Mouse (Mus musculus) large intestine, adult 2 months (tissue): ENCODE measurements around the gene Mafg. TPM values are rescaled to one million over a fixed set of nuclear protein-coding genes. Genes with fewer than 3 reads are reported as not detected.

ENCODE experiments used
- DNase-seq: peaks from one replicate; pipeline ENCODE4 v3.0.0-alpha.2; 2012; ENCODE audit warnings: low read depth, low spot score
- WGBS: fragments of 180-500 bp; shearing (Covaris S2); methylation state at CpG from one replicate; pipeline ENCODE4 v1.1.7; 2018; 5-methylcytosine and 5-hydroxymethylcytosine counted together
- polyA plus RNA-seq: library from polyadenylated mRNA; depleted of rRNA; stranded (reverse); fragments of >200 nt; gene quantifications from 2 replicates; pipeline ENCODE4 v1.2.3, GENCODE M21; 2012

Gene Mafg
- polyA plus RNA-seq, 1 experiment = 28.4 TPM

DNA sequence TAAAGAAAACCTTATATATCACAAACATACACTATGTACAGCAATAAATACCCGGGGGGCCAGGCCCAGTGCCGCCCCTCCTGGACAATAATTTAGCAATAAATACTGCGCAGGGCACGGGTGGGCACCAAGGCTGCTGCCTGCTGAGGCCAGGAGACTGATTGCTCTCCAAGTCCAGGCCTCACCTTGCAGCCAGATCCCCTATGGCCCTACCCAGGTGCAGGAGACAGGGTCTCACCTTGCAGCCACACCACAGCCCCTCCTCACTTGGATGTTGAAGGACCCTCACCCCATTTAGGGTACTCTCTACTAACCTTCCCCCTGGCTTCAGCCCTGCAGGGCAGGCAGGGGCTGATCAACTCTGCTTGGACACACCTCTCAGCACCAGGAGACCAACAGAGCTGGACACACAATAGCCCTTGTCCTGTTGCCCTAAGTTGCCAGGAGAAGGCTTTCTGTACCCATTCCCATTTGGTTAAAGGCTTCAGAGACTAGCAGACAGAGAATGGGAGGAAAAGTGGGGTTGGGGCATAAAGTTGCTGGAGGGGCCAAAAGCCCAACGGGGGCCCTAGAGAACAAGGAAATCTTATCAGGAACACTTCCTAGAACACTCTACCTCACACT, 8.1 kb downstream of the Mafg start, which contains the start of gene Sirt7:
Gene Sirt7 (minus strand): TSS at position 89 of the 624 bp plus-strand sequence.
- 8% methylated on average over 5 of the region's 5 CpGs for WGBS
- no peak for DNase-seq

DNA sequence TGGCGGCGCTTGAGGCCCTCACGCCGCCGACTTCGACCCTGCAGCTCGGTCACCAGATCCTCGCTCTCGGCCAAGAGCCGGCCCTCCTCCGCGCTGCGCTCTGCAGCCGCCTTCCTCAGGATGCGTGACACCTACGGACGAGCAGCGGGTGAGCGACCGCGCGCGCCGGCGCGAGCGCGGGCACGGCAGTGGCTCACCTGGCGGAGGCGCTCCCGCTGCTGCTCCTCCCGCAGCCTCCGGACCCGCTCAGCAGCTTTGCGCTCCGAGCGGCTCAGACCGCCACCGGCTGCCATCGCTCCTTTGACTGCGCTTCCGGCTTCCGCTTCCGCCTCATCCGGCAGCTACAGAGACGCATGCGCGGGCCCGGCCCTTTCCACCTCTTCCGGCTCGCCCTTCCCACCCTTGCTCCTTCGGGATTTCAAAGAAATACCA, 8.7 kb downstream of the Mafg start:
- WGBS = under 1% methylated on average over 53 of the region's 53 CpGs
- DNase-seq = no peak

DNA sequence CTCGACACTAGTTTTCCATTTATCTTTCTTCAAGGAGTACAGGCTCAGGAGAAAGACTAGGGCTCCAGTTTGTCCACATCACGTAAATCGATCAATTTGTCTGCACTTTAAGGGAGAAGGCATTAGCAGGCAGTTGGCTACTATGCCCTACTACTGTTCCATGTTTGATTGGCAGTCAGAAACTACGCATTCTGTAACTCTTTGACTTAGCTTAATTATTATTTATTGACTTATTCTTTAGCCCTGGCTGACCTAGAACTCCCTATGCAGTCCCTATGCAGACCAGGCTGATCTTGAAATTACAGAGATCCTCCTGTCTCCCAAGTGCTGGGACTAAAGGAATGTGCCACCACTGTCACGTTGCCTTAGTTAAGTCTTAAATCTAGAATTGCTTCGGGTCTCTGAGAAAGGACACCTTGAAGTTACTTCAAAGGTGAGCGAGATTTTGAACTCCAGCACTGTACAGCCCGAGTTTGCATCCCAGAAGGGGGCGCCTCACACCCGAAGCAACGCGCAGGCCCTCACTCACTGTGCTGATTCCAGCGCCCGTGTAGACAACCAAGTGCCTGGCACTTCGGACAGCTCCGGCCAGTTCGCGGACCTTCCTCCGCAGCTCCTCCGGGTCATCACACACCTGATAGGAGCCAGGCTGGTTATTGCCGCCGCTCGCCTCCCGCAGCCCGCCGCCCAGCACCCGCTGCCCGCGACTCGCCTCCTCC, 9.3 kb downstream of the Mafg start:
- 10% methylated on average over 30 of the region's 30 CpGs for WGBS
- DNase-seq = no peak

DNA sequence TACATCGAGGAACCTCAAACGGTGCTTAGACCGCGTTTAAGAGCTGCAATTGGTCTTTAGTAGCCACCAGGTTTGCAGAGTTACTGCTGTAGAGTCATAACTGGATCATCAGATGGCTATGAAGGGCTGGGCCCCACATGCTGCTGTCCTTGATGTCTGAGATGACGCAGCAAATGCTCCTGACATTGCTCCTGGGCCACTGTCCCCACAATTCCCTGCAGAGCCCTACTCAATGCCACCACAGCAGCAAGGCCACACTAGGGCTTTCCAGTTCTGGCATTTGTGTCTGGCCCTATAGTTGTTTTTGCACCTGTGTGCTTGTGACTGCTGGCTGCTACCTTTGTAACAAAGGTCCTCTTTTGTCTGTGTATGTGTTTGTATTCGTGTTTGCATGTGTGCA, 10.6 kb downstream of the Mafg start:
- DNase-seq = no peak
- whole genome bisulfite sequencing = 86% methylated on average over 6 of the region's 6 CpGs

DNA sequence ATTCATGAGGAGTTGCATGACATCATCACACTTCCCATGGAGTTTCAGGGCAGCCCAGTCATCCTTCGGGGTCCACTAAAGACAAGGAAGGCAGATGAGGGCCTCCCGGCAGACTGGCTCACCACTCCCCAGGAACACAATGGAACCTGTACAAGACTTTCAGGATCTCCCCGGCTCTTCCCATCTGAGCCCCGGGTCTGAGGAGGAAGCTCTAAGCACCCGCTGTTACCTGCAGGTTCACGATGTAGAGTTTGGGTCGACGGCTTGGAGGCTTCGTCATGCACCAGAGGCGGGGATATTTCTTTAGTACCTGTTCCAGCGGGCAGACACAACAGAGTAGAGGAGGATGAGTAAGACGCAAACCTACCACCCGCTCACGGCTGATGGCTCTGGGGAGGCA, 13.2 kb downstream of the Mafg start:
- WGBS = 95% methylated on average over 14 of the region's 14 CpGs
- no peak for DNase-seq

DNA sequence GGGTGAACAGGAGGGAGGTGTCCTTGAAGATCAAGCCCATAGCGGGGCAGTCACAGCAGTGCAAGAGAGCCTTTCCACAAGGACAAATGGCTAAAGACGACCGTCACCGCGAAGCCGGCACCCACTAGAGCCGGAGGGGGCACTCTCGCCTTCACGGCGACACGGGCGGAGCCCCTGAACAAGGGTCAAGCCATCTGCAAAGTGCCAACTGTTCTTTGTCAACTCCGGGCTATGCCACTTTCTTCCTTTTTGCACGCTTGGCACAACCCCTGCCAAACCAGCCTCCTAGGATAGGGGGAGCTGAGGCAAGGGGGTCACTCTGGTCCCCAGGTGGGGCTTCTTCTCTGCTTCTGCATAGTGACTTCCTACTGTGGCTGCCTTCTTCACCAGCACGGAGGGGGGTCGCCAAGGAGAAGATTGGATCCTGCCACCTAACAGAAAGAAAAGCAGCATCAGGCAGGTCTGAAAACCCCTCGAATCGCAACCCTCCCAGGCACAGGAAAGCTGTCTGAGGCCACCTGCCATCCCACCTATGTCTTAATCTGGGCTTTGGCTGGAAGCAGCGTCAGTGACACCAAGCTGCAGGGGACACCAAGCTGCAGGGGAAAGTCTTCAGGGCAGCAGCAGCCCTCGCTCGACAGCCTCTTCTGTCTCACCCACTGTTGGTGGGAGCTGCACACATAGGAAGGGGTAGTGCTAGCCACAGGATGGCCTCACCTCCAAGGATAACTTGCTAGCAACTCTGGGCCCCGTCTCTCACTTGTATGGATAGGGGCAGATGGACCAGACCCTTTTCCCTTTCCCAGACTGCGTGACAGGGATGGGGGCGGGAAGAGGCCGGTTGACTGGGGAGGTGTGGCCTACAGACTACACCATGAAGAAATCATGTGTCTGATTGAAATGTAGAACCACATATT, 14.5 kb downstream of the Mafg start:
- no peak for DNase-seq
- WGBS = 88% methylated on average over 25 of the region's 25 CpGs

DNA sequence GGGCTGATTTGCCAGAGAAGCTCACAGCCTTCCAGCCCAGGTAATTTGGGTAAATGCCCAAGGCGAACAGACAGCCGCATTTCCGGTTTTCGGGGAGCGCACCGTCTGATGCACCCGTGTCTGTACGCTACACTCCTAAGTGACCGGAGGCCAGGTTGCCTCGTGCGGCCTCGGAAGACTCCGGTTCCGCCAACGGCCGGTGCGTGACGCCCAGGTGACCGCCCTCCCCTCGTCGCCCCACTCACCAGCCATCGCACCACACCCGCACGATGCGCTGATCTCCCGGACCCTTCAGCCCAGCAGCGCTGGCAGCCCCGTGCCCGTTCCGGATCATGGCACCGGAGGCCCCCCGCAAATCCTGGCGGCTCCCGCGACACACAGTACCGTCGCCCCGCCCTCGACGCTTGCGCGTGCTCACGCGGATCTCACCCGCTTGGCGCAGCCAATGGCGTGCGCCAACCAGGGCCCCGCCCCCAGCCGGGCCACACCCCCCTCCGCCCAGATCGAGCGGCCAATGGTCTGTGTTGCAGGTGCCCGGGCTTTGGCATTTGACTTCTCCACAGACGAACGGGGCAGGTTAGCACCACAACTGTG, 15.8 kb downstream of the Mafg start, which contains the start of gene Pcyt2:
Gene Pcyt2 (minus strand): TSS at position 418 of the 594 bp plus-strand sequence.
- no peak for DNase-seq
- under 1% methylated on average over 56 of the region's 56 CpGs for WGBS

DNA sequence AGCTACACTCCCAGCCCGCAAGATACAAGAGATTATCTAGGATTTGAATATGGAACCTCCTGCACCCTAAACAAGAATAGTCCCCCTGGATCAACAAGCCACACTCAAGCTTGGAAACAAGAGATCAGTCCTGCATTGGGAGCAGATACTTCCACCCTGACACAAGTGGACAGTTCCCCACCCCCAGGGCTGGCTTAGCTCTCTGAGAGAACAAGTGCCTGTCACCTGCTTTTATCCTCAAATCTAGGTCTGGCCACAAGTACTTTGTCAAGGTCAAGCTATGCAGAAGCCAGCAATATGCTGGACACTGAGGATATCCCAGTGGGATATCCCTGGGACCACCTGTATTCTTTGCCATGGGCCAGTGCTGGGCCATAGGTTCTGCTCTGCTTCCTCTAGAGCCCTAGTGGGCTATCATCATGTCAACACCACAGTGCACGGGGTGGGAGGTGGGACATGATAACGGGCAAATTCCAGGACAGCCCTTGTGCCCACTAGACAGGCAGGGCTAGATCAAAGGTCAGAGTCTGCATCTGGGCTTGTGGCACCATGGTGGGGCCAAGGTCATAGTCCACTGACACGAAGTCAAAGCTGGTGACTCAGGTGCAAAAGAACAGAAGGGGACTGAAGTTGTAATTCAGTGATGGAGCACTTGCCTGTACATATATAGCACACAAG, 16.6 kb downstream of the Mafg start:
- 35% methylated on average over 4 of the region's 4 CpGs for WGBS
- DNase-seq = no peak

DNA sequence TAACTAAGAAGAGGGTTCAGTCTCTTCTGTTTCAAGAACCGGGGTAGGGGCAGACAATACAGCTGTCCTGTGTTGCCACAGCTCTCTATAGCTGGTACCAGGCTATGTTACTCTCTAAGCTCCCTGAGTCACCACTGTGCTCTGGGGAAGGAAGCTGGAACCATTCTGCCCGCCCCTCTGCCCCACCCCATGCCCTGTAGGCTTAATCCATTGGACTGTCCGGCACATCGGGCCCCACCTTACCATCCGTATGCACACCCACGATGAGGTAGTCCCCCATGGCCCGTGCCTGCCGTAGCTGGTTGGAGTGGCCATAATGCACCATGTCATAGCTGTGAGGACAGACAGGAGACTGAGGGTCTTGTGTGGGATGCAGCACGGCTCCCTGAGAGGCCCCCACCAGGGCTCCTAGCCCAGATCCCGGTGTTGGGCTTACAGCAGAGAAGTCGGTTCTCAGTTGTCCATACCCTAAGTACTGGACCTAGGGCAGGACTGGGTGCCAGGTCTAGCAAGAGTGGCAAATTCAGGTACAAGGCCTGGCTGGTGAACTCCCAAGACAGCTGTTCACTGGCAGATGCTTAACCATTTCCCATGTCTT, 17.7 kb downstream of the Mafg start:
- no peak for DNase-seq

DNA sequence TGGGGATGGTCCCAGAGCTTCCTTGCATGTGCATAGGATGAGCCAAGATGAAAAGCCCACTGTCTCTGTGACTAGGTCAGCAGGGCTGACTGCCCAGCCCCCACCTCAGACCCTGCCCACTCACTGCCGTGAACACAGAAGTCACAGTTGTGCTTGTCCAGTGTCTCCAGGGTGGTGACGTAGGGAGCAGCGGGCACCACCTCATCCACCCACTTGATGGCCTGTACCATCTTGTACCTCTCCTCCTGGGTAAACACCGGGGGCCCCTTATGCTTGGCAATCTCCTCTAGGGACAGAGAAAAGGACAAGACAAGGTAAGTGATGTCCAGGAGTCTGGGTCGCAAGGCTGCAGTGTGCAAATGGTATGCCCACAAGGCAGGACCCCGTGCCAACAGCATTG, 18.2 kb downstream of the Mafg start:
- WGBS = 95% methylated on average over 6 of the region's 6 CpGs
- no peak for DNase-seq

More for the DNA sequence above, 17.7 kb downstream of the Mafg start:
- 67% methylated on average over 11 of the region's 11 CpGs for WGBS

DNA sequence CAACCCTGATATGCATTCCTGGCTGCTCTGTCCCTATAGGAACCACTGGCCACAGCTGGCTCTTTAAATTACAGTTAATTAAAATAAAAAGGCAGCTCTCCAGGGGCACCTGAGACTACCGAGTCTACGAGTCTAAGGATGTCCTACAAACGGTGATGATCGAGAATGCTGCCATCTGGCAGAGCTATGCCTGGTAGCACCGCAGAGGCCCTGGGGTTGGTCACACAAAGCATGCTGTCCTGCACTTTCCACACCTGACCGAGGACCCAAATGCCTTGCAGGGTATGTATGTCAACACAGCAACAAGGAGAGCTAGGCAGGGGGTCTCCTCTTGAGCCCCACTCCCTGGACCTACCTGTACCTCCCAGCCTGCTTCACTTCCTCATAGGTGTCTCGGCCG, 19.4 kb downstream of the Mafg start:
- WGBS = 87% methylated on average over 8 of the region's 8 CpGs

DNA sequence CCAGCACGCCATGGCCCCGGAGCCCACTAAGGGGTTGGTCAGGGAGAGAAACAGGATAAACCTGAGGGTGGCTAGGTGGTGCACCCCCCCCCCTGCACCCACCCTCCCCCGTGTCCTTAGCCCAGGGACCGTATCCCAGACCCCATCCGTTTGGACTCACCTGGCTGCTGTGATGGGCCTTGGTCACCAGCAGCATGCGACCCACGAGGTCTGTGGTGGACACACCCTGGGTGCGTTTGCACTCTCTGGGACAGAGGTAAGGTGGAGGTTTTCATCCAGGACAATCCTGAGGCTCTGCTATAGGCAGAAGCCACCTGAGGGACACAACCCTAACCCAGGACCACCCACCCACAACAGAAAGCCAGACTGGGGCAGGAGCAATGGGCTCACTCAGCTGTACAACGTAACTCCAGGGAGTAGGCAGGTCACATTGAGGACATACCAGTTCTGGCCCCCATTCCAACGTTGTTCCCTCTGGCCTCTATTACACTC, 19.9 kb downstream of the Mafg start:
- 84% methylated on average over 10 of the region's 10 CpGs for WGBS

More for the DNA sequence above, 19.4 kb downstream of the Mafg start:
- no peak for DNase-seq

DNA sequence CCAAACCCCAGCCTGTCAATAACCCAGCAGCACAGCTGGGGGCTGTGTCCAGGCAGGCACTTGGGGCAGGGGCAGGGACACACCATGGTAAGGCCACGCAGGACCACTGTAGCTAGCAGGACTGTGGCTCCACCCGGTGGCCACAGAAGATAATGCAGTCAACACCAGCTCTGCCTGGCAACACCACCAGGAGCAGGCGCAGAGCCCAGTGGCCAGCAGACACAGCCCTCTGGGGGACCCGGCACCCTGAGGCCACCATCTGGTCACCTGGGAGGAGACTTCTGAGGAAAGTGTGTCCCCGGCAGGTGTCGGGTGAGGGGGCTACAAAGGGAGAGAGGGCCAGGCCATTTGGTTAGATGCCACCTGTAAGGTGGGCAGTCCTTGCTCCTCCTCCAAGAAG, 20.6 kb downstream of the Mafg start:
- 56% methylated on average over 6 of the region's 6 CpGs for WGBS
- no peak for DNase-seq

More for the DNA sequence above, 19.9 kb downstream of the Mafg start:
- DNase-seq = no peak

DNA sequence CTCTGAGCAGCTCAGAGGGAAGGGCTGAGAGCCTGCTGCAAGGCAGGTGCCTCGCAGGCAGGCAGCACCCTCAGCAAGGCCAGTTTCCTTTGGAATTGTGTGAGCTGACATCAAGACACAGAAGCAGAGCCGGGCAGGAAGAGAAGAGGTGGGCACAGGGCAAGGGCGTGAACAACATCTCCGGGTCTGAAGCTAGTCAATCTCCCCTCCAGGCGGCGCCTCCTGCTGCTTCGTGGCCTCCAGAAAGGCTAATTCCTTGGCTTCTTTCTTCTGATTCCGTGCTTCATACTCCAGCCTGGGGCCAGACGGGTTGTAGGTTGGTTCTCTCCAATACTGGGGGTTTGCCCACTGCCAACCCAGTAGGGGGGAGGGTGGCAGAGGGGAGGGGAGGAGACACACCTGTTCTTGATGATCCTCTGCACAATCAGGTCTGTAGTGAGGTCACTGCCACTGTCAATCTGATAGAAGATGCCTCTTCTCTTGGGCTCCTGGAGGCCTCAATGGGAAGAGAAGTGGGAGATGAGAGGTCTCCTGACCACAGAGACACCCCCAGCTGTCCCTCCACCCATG, 22.8 kb downstream of the Mafg start:
- DNase-seq = no peak
- 89% methylated on average over 9 of the region's 9 CpGs for WGBS

DNA sequence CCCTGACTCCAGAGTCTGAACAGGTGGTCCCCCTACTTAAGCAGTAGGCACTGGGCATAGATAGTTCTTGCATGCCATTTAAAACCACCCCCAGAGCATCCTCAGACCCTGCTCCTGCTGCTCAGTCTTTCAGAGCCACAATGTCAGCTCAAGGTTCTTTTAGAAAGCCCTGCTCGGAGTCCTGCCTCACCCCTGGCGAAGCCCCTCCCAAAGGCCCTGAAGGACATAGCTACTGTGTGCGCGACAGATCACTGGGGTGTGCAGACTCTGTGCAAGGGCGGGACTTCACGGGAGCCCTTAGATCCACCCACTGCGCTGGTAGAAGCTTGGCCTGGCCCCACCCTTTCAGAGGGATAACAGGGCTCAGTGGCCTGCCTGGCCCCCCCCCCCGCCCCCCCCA, 24.1 kb downstream of the Mafg start:
- 42% methylated on average over 8 of the region's 8 CpGs for WGBS
- no peak for DNase-seq

DNA sequence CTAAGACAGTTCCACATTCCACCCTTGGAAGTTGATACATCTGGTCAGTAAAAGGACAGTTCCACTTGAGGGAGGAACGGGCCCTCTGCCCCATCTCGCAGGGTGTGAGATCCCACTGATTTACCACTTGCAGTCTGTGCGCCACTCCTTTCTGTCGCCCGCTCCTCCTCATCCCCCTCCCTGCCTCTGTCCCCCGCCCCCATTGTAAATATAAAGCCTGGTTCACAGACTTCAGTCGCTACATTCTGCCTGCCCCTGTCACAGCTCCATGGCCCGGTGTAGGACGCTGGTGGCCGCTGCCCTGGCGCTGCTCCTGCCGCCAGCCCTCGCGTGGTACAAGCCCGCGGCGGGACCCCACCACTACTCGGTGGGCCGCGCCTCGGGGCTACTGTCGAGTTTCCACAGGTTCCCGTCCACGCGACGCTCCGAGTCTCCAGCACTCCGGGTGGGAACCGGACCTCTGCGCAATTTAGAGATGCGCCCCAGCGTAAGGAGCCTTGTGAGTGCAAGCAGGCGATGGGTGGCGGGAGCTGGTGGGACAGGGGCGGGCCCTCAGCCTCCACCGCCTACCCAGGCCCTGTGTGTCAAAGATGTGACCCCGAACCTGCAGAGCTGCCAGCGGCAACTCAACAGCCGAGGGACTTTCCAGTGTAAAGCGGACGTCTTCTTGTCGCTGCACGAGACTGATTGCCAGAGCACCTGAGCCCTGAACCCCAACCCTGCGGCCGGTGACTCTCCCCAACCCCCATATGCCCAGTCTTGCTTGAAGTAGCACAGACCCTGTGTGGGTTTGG, 25.0 kb downstream of the Mafg start, which contains the start of gene Npb:
Gene Npb (plus strand): TSS at position 237 of the 794 bp plus-strand sequence.
- 10% methylated on average over 45 of the region's 45 CpGs for WGBS
- DNase-seq = no peak

DNA sequence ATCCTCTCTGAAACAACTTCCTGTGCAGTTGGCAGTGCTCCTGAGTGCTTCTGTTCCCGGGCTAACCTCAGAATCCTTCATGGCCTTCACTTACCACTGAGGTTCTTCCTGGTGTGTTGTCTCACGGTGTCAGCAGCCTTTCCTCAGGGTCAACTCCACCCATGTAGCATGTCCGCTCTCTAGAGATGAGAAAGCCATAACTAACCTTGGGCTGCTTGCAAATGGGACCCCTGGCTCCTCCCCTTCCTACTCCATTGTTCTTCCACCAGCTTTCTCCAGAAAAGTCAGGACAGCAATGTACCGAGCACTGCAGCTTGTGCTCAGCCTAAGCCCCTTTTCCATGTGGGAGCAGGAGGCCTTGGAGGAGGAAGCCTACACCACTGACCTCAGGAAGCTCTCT, 26.6 kb downstream of the Mafg start:
- no peak for DNase-seq
- 74% methylated on average over 4 of the region's 4 CpGs for WGBS

DNA sequence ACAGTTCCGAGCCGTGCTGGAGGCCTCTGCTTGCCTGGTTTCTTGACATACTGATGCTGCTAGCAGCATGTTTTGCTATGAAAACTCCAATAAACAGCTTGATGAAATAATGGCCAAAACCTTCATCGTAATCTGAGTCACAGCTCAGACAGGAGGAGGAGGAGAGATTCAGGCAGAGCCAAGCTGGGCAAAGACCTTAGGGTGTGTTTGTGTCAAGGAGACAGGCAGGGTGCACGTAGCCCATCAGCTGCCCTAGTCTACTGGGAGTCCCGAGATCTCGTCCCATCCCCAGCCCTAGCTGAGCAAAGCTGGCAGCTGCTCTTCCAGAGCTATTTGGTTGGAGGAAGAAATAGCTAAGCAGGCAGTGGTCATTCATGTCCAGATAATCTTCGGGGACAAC, 27.7 kb downstream of the Mafg start:
- 83% methylated on average over 7 of the region's 7 CpGs for WGBS
- DNase-seq = no peak
